Mouse (Mus musculus) liver, embryonic 14.5 days (tissue): ENCODE results near the gene H60b. TPM values are rescaled to one million over a fixed set of nuclear protein-coding genes. Genes with fewer than 3 reads are reported as not detected.

Experiments used
- ATAC-seq: fragments of 200-750 bp; cut with Nextera tagmentation; 2 replicates; pipeline ENCODE4 v1.8.0; 2017; ENCODE audit warnings: moderate number of reproducible peaks, mild to moderate bottlenecking, moderate library complexity; ENCODE audit not compliant: insufficient read depth
- DNase-seq, 3 experiments: peaks; one replicate each; pipeline ENCODE4 v3.0.0-alpha.2; 2012 to 2013; ENCODE audit warnings: low read depth in 3 of 3, low spot score in 3 of 3
- H3K27ac ChIP-seq: fragments of 300-500 bp; sonication (generic); 2 replicates; pipeline ENCODE4 v1.5.1; 2014; ENCODE audit warnings: moderate library complexity, mild to moderate bottlenecking, control low read depth, inconsistent platforms
- H3K27me3 ChIP-seq: fragments of 300-500 bp; sonication (generic); 2 replicates; pipeline ENCODE4 v1.6.1; 2014; ENCODE audit warnings: mild to moderate bottlenecking, low read length, moderate library complexity; ENCODE audit not compliant: control insufficient read depth, insufficient read depth
- H3K36me3 ChIP-seq: fragments of 300-500 bp; sonication (generic); replicated peaks from 2 replicates; pipeline ENCODE4 v1.6.1; 2014; ENCODE audit warnings: low read depth; ENCODE audit not compliant: control insufficient read depth, insufficient read depth
- H3K4me1 ChIP-seq, 2 experiments: fragments of 200-500 bp in 1 of 2; fragments of 300-500 bp in 1 of 2; sonication (generic) in 1 of 2; replicated peaks; 2 replicates each; pipeline ENCODE4 v1.6.1; 2012 to 2014; ENCODE audit warnings: antibody characterized with exemption in 1 of 2, inconsistent platforms in 1 of 2, low read length in 1 of 2; ENCODE audit not compliant: control insufficient read depth in 2 of 2, insufficient read depth in 2 of 2
- H3K4me2 ChIP-seq: fragments of 300-500 bp; sonication (generic); 2 replicates; pipeline ENCODE4 v1.6.1; 2014; ENCODE audit warnings: low read depth, mild to moderate bottlenecking, control low read depth, moderate library complexity
- H3K4me3 ChIP-seq, 2 experiments: fragments of 200-500 bp in 1 of 2; fragments of 300-500 bp in 1 of 2; sonication (generic) in 1 of 2; 2 replicates each; pipeline ENCODE4 v1.5.1; 2012 to 2014; ENCODE audit warnings: low read depth in 2 of 2, low read length in 2 of 2, mild to moderate bottlenecking in 2 of 2, control low read depth in 1 of 2, inconsistent platforms in 1 of 2, moderate library complexity in 1 of 2; ENCODE audit not compliant: insufficient read depth in 1 of 2
- H3K9ac ChIP-seq: fragments of 300-500 bp; sonication (generic); replicated peaks from 2 replicates; pipeline ENCODE4 v1.6.1; 2014; ENCODE audit warnings: mild to moderate bottlenecking, control low read depth, moderate library complexity
- H3K9me3 ChIP-seq: fragments of 300-500 bp; sonication (generic); 2 replicates; pipeline ENCODE4 v1.6.1; 2016; ENCODE audit warnings: low read length, mixed read lengths; ENCODE audit not compliant: control insufficient read depth
- CTCF ChIP-seq: IDR thresholded peaks from 2 replicates; pipeline ENCODE4 v1.5.1; 2016; ENCODE audit warnings: antibody characterized with exemption, low read depth, control low read depth
- EP300 ChIP-seq: IDR thresholded peaks from 2 replicates; pipeline ENCODE4 v1.6.1; 2016; ENCODE audit warnings: antibody characterized with exemption, low read depth
- WGBS: fragments of 180-500 bp; shearing (Covaris S2); extraction: QIAGEN DNeasy Blood & Tissue Kit; methylation state at CpG from one replicate; pipeline ENCODE4 v1.1.7; 2014; ENCODE audit not compliant: insufficient replicate concordance; 5-methylcytosine and 5-hydroxymethylcytosine counted together
- polyA plus RNA-seq, 2 experiments: library from polyadenylated mRNA; depleted of rRNA in 1 of 2; stranded (reverse) in 1 of 2; unstranded in 1 of 2; fragments of >200 nt; fragmentation: Nextera tagmentation in 1 of 2; extraction: Ambion mirVana in 1 of 2; gene quantifications; 2 replicates each; pipeline versions ENCODE4 v1.2.1 to v1.2.3; 2012 to 2014

Gene H60b
- polyA plus RNA-seq, 2 experiments, result 0.10 TPM; not detected in 1

DNA sequence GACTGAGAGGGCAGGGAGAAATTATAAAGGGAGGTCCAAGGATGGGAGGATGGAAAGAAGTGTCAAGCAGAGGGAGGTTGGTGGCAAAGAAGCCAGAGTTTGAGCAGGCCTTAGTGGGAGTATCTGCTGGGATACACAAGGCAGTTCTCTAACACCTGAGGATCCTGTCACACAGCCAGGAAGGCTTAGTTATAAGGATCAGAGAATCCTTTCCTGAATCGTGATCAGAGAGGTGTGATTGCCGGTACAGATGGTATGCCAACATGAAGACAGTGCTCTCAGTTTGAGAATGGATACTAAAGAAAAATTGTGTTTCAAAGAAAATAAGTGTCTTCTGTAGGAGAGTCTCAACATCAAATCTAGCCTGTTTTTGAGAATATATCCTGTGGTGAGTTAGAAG lies 164.5 kb downstream of the H60b start:
- Histone ChIP-seq H3K4me2 (no peak overlapping the region), H3K4me3 (no peak overlapping the region), H3K4me1 (no peaks in the 10 kb centered on the region), H3K27me3 (no peaks in the 10 kb centered on the region), H3K9me3 (no peaks in the 10 kb centered on the region), H3K27ac (no peak overlapping the region), H3K9ac (no peak overlapping the region), H3K36me3 (no peaks in the 10 kb centered on the region)
- TF ChIP-seq CTCF (no peak), EP300 (no peak)
- WGBS, result 85% methylated on average over 2 of the region's 2 CpGs
- ATAC-seq (no peak), DNase-seq (no peak)

Other genes starting within 250 kb of the H60b start
- not detected in 2 replicates for gene 4930444G20Rik, start 90.5 kb upstream of the H60b start, polyA plus RNA-seq (2012; rRNA removed)
- gene 4930444G20Rik, start 90.5 kb upstream of the H60b start, polyA plus RNA-seq (2014; fragmentation: Nextera tagmentation; extraction: Ambion mirVana), result not detected in 2 replicates
- gene E030030I06Rik, start 9.3 kb upstream of the H60b start, polyA plus RNA-seq (2012; rRNA removed), result 2.2 and 6.8 TPM in 2 replicates
- 1.6 and 2.7 TPM in 2 replicates for gene E030030I06Rik, start 9.3 kb upstream of the H60b start, polyA plus RNA-seq (2014; fragmentation: Nextera tagmentation; extraction: Ambion mirVana)
- 0.43 and 0.57 TPM in 2 replicates for gene Raet1e, start within 50 bp of the H60b start, polyA plus RNA-seq (2012; rRNA removed)
- gene Raet1e, start within 50 bp of the H60b start, polyA plus RNA-seq (2014; fragmentation: Nextera tagmentation; extraction: Ambion mirVana), result 0.86 and 1.4 TPM in 2 replicates
- 2.4 and 3.2 TPM in 2 replicates for gene Raet1d, start 202.0 kb downstream of the H60b start, polyA plus RNA-seq (2012; rRNA removed)
- 6.0 and 7.0 TPM in 2 replicates for gene Raet1d, start 202.0 kb downstream of the H60b start, polyA plus RNA-seq (2014; fragmentation: Nextera tagmentation; extraction: Ambion mirVana)